Mouse (Mus musculus) hindbrain, embryonic 11.5 days (tissue): Measurements from ENCODE around the gene Prrc2a. TPM values are rescaled to one million over a fixed set of nuclear protein-coding genes. Genes with fewer than 3 reads are reported as not detected.

ENCODE experiments used
- ATAC-seq: fragments of 200-750 bp; cut with Nextera tagmentation; 2 replicates; pipeline ENCODE4 v1.8.0; 2017; ENCODE audit warnings: mild to moderate bottlenecking, moderate TSS enrichment, moderate library complexity; ENCODE audit not compliant: low FRiP score
- DNase-seq: peaks from one replicate; pipeline ENCODE4 v3.0.0-alpha.2; 2015; ENCODE audit warnings: low spot score
- H3K27ac ChIP-seq: fragments of 300-500 bp; sonication (generic); 2 replicates; pipeline ENCODE4 v1.5.1; 2014; ENCODE audit warnings: mild to moderate bottlenecking, low read depth, low read length
- H3K27me3 ChIP-seq: fragments of 300-500 bp; sonication (generic); 2 replicates; pipeline ENCODE4 v1.6.1; 2014; ENCODE audit warnings: mild to moderate bottlenecking, low read length, moderate library complexity, mixed read lengths; ENCODE audit not compliant: control insufficient read depth, insufficient read depth
- H3K36me3 ChIP-seq: fragments of 300-500 bp; sonication (generic); 2 replicates; pipeline ENCODE4 v1.6.1; 2014; ENCODE audit warnings: mild to moderate bottlenecking, low read length, moderate library complexity, mixed read lengths; ENCODE audit not compliant: control insufficient read depth, insufficient read depth
- H3K4me1 ChIP-seq: fragments of 300-500 bp; sonication (generic); replicated peaks from 2 replicates; pipeline ENCODE4 v1.6.1; 2014; ENCODE audit warnings: low read length, mixed read lengths; ENCODE audit not compliant: control insufficient read depth, insufficient read depth
- H3K4me2 ChIP-seq: fragments of 300-500 bp; sonication (generic); replicated peaks from 2 replicates; pipeline ENCODE4 v1.6.1; 2014; ENCODE audit warnings: mild to moderate bottlenecking, low read depth, low read length
- H3K4me3 ChIP-seq: fragments of 300-500 bp; sonication (generic); 2 replicates; pipeline ENCODE4 v1.5.1; 2014; ENCODE audit warnings: low read depth, low read length
- H3K9ac ChIP-seq: fragments of 300-500 bp; sonication (generic); 2 replicates; pipeline ENCODE4 v1.6.1; 2014; ENCODE audit warnings: low read depth, low read length
- H3K9me3 ChIP-seq: fragments of 300-500 bp; sonication (generic); 2 replicates; pipeline ENCODE4 v1.6.1; 2016; ENCODE audit warnings: low read length; ENCODE audit not compliant: control insufficient read depth
- WGBS: fragments of 180-500 bp; shearing (Covaris S2); extraction: QIAGEN DNeasy Blood & Tissue Kit; methylation state at CpG from one replicate; pipeline ENCODE4 v1.1.7; 2014; 5-methylcytosine and 5-hydroxymethylcytosine counted together
- polyA plus RNA-seq: library from polyadenylated mRNA; unstranded; fragments of >200 nt; fragmentation: Nextera tagmentation; extraction: Ambion mirVana; gene quantifications from 2 replicates; pipeline ENCODE4 v1.2.1, GENCODE M21; 2014

The Prrc2a gene
- polyA plus RNA-seq, 1 experiment from 2014 or later = 205 TPM

GRCm38 (mm10) chr17:35201128-35201527, 36.4 kb upstream of the Prrc2a start:
- no peak overlapping the region for H3K27ac ChIP-seq
- no peaks in the 10 kb centered on the region for H3K36me3 ChIP-seq
- H3K4me3 ChIP-seq = no peak overlapping the region
- 69% methylated on average over 11 of the region's 11 CpGs for WGBS
- no peak overlapping the region for H3K4me2 ChIP-seq
- H3K9me3 ChIP-seq = no peaks in the 10 kb centered on the region
- H3K4me1 ChIP-seq = no peaks in the 10 kb centered on the region
- no peak overlapping the region for H3K9ac ChIP-seq
- H3K27me3 ChIP-seq = peaks cover 10% of the 10 kb centered on the region
- ATAC-seq = no peak
- DNase-seq = no peak

GRCm38 (mm10) chr17:35200398-35200797, 35.7 kb upstream of the Prrc2a start:
- Histone ChIP-seq H3K9me3 (no peaks in the 10 kb centered on the region), H3K9ac (no peak overlapping the region), H3K36me3 (no peaks in the 10 kb centered on the region), H3K4me3 (no peak overlapping the region), H3K27me3 (peaks cover 18% of the 10 kb centered on the region), H3K27ac (no peak overlapping the region), H3K4me1 (peaks cover 2% of the 10 kb centered on the region; the same call in 1 of the 2 replicates), H3K4me2 (no peak overlapping the region)
- ATAC-seq = no peak
- DNase-seq = no peak
- 88% methylated on average over 11 of the region's 11 CpGs for WGBS

DNA sequence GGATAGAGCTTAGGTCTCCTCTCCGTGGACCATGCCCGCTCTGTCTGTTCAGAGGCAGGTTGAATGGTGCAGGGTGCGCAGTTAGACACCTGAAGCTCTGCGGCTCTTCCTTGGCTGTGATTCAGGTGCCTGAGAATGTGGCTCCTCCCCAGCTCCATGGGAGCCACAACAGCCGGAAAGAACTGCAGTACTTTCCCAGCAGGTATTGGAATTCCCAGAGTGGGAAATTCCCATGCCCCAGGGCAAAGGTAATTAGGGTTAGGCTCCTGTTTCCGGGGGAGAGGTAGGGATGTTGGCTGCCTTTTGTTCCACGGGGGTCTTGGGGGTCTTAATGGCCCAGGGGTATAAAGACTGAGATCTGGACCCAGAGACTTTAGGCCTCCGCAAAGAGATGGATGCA, 34.2 kb upstream of the Prrc2a start:
- WGBS = 32% methylated on average over 8 of the region's 8 CpGs
- Histone ChIP-seq H3K9ac (no peak overlapping the region), H3K4me1 (peaks cover 2% of the 10 kb centered on the region; the same call in 1 of the 2 replicates), H3K9me3 (no peaks in the 10 kb centered on the region), H3K4me3 (no peak overlapping the region), H3K27me3 (peaks cover 30% of the 10 kb centered on the region), H3K27ac (no peak overlapping the region), H3K36me3 (no peaks in the 10 kb centered on the region), H3K4me2 (no peak overlapping the region)
- ATAC-seq (no peak), DNase-seq (no peak)

DNA sequence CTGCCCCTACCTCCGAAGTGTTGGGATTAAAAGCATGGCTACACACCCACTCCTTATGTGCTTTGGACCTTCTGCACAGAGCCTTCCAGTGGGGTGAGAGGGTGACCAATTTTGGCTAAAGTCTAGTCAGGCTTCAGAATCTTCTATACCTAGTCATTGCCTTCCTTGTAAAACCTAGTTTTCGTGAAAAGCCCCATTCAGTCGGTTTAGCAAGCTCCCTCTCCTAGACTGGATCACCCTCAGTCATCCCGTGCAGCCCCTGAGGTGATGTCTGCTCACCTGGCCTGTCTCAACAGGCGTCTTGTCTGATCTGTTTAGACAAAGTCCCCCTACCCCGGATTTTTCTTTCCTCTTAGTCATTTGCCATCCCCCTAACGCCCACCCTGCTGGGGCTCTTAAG, 33.3 kb upstream of the Prrc2a start:
- DNase-seq = no peak
- peaks cover 2% of the 10 kb centered on the region; the same call in 1 of the 2 replicates for H3K4me1 ChIP-seq
- no peaks in the 10 kb centered on the region for H3K9me3 ChIP-seq
- no peak for ATAC-seq
- no peak overlapping the region for H3K9ac ChIP-seq
- no peak overlapping the region for H3K4me2 ChIP-seq
- no peak overlapping the region for H3K27ac ChIP-seq
- 65% methylated on average over 7 of the region's 7 CpGs for WGBS
- no peak overlapping the region for H3K4me3 ChIP-seq
- H3K27me3 ChIP-seq = peaks cover 30% of the 10 kb centered on the region
- no peaks in the 10 kb centered on the region for H3K36me3 ChIP-seq

DNA sequence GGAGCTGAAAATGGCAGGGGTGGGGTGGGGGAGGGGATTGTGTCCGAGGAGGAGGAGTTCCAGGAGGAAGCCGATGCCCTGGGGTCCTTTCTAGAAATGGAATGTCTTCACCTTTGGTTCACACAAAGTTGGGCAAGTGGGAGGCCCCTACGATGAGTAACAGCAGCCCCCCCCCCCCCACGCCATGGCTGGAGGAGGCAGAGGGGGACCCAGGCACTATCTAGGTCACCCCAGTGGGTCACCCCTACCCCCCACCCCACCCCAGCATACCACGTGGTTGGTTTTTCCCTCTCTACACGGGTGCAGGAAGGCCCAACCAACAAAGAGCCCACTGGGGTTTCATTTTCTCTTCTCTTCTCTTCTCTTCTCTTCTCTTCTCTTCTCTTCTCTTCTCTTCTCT, 32.4 kb upstream of the Prrc2a start:
- H3K4me2 ChIP-seq = no peak overlapping the region
- H3K27ac ChIP-seq = no peak overlapping the region
- H3K36me3 ChIP-seq = no peaks in the 10 kb centered on the region
- WGBS = 55% methylated on average over 6 of the region's 6 CpGs
- peaks cover 30% of the 10 kb centered on the region for H3K27me3 ChIP-seq
- H3K9me3 ChIP-seq = no peaks in the 10 kb centered on the region
- H3K9ac ChIP-seq = no peak overlapping the region
- H3K4me3 ChIP-seq = no peak overlapping the region
- H3K4me1 ChIP-seq = peaks cover 2% of the 10 kb centered on the region; the same call in 1 of the 2 replicates
- ATAC-seq (no peak), DNase-seq (no peak)

- Histone ChIP-seq H3K4me2 (peak overlapping the region; percentile 59), H3K9ac (no peak overlapping the region), H3K36me3 (no peaks in the 10 kb centered on the region), H3K27me3 (peaks cover 28% of the 10 kb centered on the region), H3K4me1 (peaks cover 2% of the 10 kb centered on the region; the same call in 1 of the 2 replicates), H3K9me3 (no peaks in the 10 kb centered on the region), H3K4me3 (peak overlapping the region; percentile 38), H3K27ac (no peak overlapping the region)
- DNase-seq (no peak), ATAC-seq (no peak)
- WGBS = 32% methylated on average over 9 of the region's 9 CpGs
Measured at GRCm38 (mm10) chr17:35196321-35196641, 31.6 kb upstream of the Prrc2a start.

DNA sequence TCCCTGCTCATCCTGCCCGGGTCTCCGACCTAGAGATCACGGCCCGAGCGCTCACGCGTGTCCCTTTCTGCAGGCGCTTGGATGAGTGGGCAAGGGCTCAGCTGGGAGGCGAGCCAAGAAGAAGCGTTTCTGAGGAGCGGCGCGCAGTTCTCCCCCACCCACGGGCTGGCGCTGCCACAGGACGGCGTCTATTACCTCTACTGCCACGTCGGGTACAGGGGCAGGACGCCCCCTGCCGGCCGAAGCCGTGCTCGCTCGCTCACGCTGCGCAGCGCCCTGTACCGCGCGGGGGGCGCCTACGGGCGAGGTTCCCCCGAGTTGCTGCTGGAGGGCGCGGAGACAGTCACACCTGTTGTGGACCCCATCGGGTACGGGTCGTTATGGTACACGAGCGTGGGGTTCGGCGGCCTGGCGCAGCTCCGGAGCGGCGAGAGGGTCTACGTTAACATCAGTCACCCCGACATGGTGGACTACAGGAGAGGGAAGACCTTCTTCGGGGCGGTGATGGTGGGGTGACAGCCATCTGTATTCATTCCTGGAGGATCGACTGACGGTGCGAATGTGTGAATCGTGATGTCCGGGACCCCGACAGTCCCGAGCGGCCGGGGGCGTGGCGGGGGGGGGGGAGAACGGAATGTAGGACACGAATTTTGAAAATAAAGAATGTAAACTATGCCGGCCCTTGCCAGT, 31.1 kb upstream of the Prrc2a start:
- ATAC-seq (peak; percentile 71), DNase-seq (peak; percentile 87)
- no peaks in the 10 kb centered on the region for H3K9me3 ChIP-seq
- H3K4me2 ChIP-seq = peak overlapping the region; percentile 59
- H3K27me3 ChIP-seq = peaks cover 28% of the 10 kb centered on the region
- 2% methylated on average over 65 of the region's 66 CpGs for WGBS
- peak overlapping the region; percentile 38 for H3K4me3 ChIP-seq
- no peak overlapping the region for H3K27ac ChIP-seq
- peak overlapping the region; percentile 27; the same call in 1 of the 2 replicates for H3K9ac ChIP-seq
- peaks cover 2% of the 10 kb centered on the region; the same call in 1 of the 2 replicates for H3K4me1 ChIP-seq
- no peaks in the 10 kb centered on the region for H3K36me3 ChIP-seq

GRCm38 (mm10) chr17:35194844-35195630, 30.3 kb upstream of the Prrc2a start:
- H3K27ac ChIP-seq = no peak overlapping the region
- no peaks in the 10 kb centered on the region for H3K36me3 ChIP-seq
- H3K9me3 ChIP-seq = no peaks in the 10 kb centered on the region
- peaks cover 28% of the 10 kb centered on the region for H3K27me3 ChIP-seq
- peak overlapping the region; percentile 38 for H3K4me3 ChIP-seq
- no peak for ATAC-seq
- peak overlapping the region; percentile 59 for H3K4me2 ChIP-seq
- no peak for DNase-seq
- peaks cover 2% of the 10 kb centered on the region; the same call in 1 of the 2 replicates for H3K4me1 ChIP-seq
- peak overlapping the region; percentile 27; the same call in 1 of the 2 replicates for H3K9ac ChIP-seq
- WGBS = 43% methylated on average over 19 of the region's 19 CpGs
